Mouse (Mus musculus) liver, embryonic 11.5 days (tissue): ENCODE results near the gene Krt26. TPM values are rescaled to one million over a fixed set of nuclear protein-coding genes. Genes with fewer than 3 reads are reported as not detected.

Experiments used
- ATAC-seq: fragments of 200-750 bp; cut with Nextera tagmentation; replicated peaks from 2 replicates; pipeline ENCODE4 v1.8.0; 2017; ENCODE audit warnings: moderate number of reproducible peaks, mild to moderate bottlenecking, moderate TSS enrichment, moderate library complexity; ENCODE audit not compliant: low FRiP score
- DNase-seq: peaks from one replicate; pipeline ENCODE4 v3.0.0-alpha.2; 2017; ENCODE audit warnings: low spot score
- H3K27ac ChIP-seq: fragments of 300-500 bp; sonication (generic); 2 replicates; pipeline ENCODE4 v1.5.1; 2014; ENCODE audit warnings: mild to moderate bottlenecking, low read depth, low read length, control low read depth
- H3K27me3 ChIP-seq: fragments of 300-500 bp; sonication (generic); replicated peaks from 2 replicates; pipeline ENCODE4 v1.6.1; 2014; ENCODE audit warnings: low read length, mixed read lengths; ENCODE audit not compliant: control insufficient read depth, insufficient read depth
- H3K36me3 ChIP-seq: fragments of 300-500 bp; sonication (generic); 2 replicates; pipeline ENCODE4 v1.6.1; 2014; ENCODE audit warnings: mild to moderate bottlenecking, low read length, moderate library complexity, mixed read lengths; ENCODE audit not compliant: control insufficient read depth, insufficient read depth
- H3K4me1 ChIP-seq: fragments of 300-500 bp; sonication (generic); replicated peaks from 2 replicates; pipeline ENCODE4 v1.6.1; 2014; ENCODE audit warnings: low read length, mixed read lengths; ENCODE audit not compliant: control insufficient read depth, insufficient read depth
- H3K4me2 ChIP-seq: fragments of 300-500 bp; sonication (generic); 2 replicates; pipeline ENCODE4 v1.6.1; 2014; ENCODE audit warnings: mild to moderate bottlenecking, control low read depth, moderate library complexity
- H3K4me3 ChIP-seq: fragments of 300-500 bp; sonication (generic); 2 replicates; pipeline ENCODE4 v1.5.1; 2014; ENCODE audit warnings: low read depth, low read length, control low read depth
- H3K9ac ChIP-seq: fragments of 300-500 bp; sonication (generic); 2 replicates; pipeline ENCODE4 v1.6.1; 2014; ENCODE audit warnings: low read depth, low read length, control low read depth
- H3K9me3 ChIP-seq: fragments of 300-500 bp; sonication (generic); 2 replicates; pipeline ENCODE4 v1.6.1; 2016; ENCODE audit warnings: low read length, inconsistent platforms, mixed read lengths; ENCODE audit not compliant: control insufficient read depth
- WGBS: fragments of 180-500 bp; shearing (Covaris S2); extraction: QIAGEN DNeasy Blood & Tissue Kit; methylation state at CpG from one replicate; pipeline ENCODE4 v1.1.7; 2014; 5-methylcytosine and 5-hydroxymethylcytosine counted together
- polyA plus RNA-seq: library from polyadenylated mRNA; unstranded; fragments of >200 nt; fragmentation: Nextera tagmentation; extraction: Ambion mirVana; gene quantifications from 2 replicates; pipeline ENCODE4 v1.2.1, GENCODE M21; 2014

The Krt26 gene
- polyA plus RNA-seq, 1 experiment from 2014 or later = not detected

DNA sequence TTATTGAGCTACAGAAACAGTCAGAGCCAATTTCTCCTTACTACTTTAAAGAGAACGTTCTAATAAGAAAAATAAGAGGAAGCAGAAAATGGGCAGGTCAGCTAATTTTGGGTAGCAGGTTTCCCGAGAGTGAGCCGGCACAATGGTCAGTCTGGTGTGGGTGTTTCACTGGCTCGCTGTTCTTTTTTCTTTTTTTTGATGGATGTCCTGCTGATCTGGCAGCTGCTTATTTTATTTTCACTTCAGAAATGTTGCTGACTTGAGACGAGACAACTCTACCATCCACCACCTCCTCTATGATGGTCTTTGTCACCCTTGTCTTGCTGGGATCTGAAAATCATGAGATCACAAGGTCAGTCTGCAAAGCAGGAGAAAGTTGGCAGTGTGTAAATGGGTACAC lies 57.8 kb downstream of the Krt26 start:
- no peak overlapping the region for H3K4me2 ChIP-seq
- no peaks in the 10 kb centered on the region for H3K27me3 ChIP-seq
- H3K4me1 ChIP-seq = no peaks in the 10 kb centered on the region
- no peak for DNase-seq
- H3K9ac ChIP-seq = no peak overlapping the region
- H3K4me3 ChIP-seq = no peak overlapping the region
- WGBS = 62% methylated on average over 5 of the region's 5 CpGs
- H3K36me3 ChIP-seq = no peaks in the 10 kb centered on the region
- ATAC-seq = no peak
- no peaks in the 10 kb centered on the region for H3K9me3 ChIP-seq
- H3K27ac ChIP-seq = no peak overlapping the region

Other genes starting within 250 kb of the Krt26 start
- gene Tns4, start 248.7 kb downstream of the Krt26 start, polyA plus RNA-seq = 0.21 TPM in 1 of 2 replicates, not detected in the other
- 0.36 and 0.58 TPM in 2 replicates for gene Ccr7, start 182.9 kb downstream of the Krt26 start, polyA plus RNA-seq
- gene Smarce1, start 106.9 kb downstream of the Krt26 start, polyA plus RNA-seq = 145 and 150 TPM in 2 replicates
- gene Krt222, start 93.9 kb downstream of the Krt26 start, polyA plus RNA-seq = 0.14 and 0.61 TPM in 2 replicates
- gene Krt24, start 52.7 kb downstream of the Krt26 start, polyA plus RNA-seq = not detected in 2 replicates
- gene Krt25, start 15.0 kb downstream of the Krt26 start, polyA plus RNA-seq = not detected in 2 replicates
- not detected in 2 replicates for gene Krt27, start 13.1 kb upstream of the Krt26 start, polyA plus RNA-seq
- gene Krt28, start 36.9 kb upstream of the Krt26 start, polyA plus RNA-seq = 0.32 TPM in 1 of 2 replicates, not detected in the other
- gene Krt10, start 51.4 kb upstream of the Krt26 start, polyA plus RNA-seq = 10.0 and 13.1 TPM in 2 replicates
- not detected in 2 replicates for gene Krt12, start 84.3 kb upstream of the Krt26 start, polyA plus RNA-seq
- gene Krt20, start 100.2 kb upstream of the Krt26 start, polyA plus RNA-seq = 32.1 and 34.1 TPM in 2 replicates
- 0.38 TPM in 2 replicates for gene Krt23, start 155.2 kb upstream of the Krt26 start, polyA plus RNA-seq
- gene Krt39, start 183.4 kb upstream of the Krt26 start, polyA plus RNA-seq = not detected in 2 replicates
- gene Krt40, start 205.2 kb upstream of the Krt26 start, polyA plus RNA-seq = 0.21 TPM in 1 of 2 replicates, not detected in the other
- not detected in 2 replicates for gene Krtap3-3, start 212.9 kb upstream of the Krt26 start, polyA plus RNA-seq
- not detected in 2 replicates for gene Krtap3-2, start 218.9 kb upstream of the Krt26 start, polyA plus RNA-seq
- gene Gm11939, start 221.5 kb upstream of the Krt26 start, polyA plus RNA-seq = not detected in 2 replicates
- gene Krtap3-1, start 228.7 kb upstream of the Krt26 start, polyA plus RNA-seq = not detected in 2 replicates
- gene Krtap1-5, start 243.1 kb upstream of the Krt26 start, polyA plus RNA-seq = not detected in 2 replicates
- gene Krtap1-4, start 245.7 kb upstream of the Krt26 start, polyA plus RNA-seq = not detected in 2 replicates